Mouse (Mus musculus) cortical plate, adult 2 months (tissue): ENCODE data around the gene Fhad1.

Experiments used
- CTCF ChIP-seq: fragments of 200-500 bp; IDR thresholded peaks from 2 replicates; pipeline ENCODE4 v1.5.1; 2011; ENCODE audit warnings: mild to moderate bottlenecking, control low read depth, low read length; ENCODE audit not compliant: insufficient read depth; ENCODE audit errors: extremely low read depth
- POLR2A ChIP-seq: fragments of 200-500 bp; IDR thresholded peaks from 2 replicates; pipeline ENCODE4 v1.6.1; 2011; ENCODE audit warnings: mild to moderate bottlenecking, low read length, control low read depth; ENCODE audit not compliant: insufficient read depth; ENCODE audit errors: extremely low read depth

GRCm38 (mm10) chr4:141904710-141905109 is 110.2 kb downstream of the Fhad1 start:
- TF ChIP-seq CTCF (no peak), POLR2A (no peak)
